Mouse (Mus musculus): ENCODE measurements around the gene Trip10. TPM values are rescaled to one million over a fixed set of nuclear protein-coding genes. Genes with fewer than 3 reads are reported as not detected.

Gene Trip10
- polyA plus RNA-seq, 1 experiment from 2014 or later: 23.9 TPM

- H3K27me3 ChIP-seq: no peaks in the 10 kb centered on the region
- H3K9ac ChIP-seq: no peak overlapping the region
- no peak for ATAC-seq (ENCODE audit: low FRiP score)
- H3K4me3 ChIP-seq: no peak overlapping the region
- H3K4me2 ChIP-seq (replicated peaks): no peak overlapping the region
- H3K27ac ChIP-seq: no peak overlapping the region
- no peaks in the 10 kb centered on the region for H3K4me1 ChIP-seq
- H3K9me3 ChIP-seq (replicated peaks): no peaks in the 10 kb centered on the region
- no peaks in the 10 kb centered on the region for H3K36me3 ChIP-seq
- 86% methylated on average over 5 of the region's 5 CpGs for WGBS
Measured at GRCm38 (mm10) chr17:57289252-57289651, 40.0 kb downstream of the Trip10 start.

- no peaks in the 10 kb centered on the region for H3K27me3 ChIP-seq
- H3K9me3 ChIP-seq (replicated peaks): no peaks in the 10 kb centered on the region
- 88% methylated on average over 9 of the region's 9 CpGs for WGBS
- no peak overlapping the region for H3K27ac ChIP-seq
- H3K9ac ChIP-seq: no peak overlapping the region
- H3K4me3 ChIP-seq: no peak overlapping the region
- no peaks in the 10 kb centered on the region for H3K4me1 ChIP-seq
- ATAC-seq (ENCODE audit: low FRiP score): no peak
- no peaks in the 10 kb centered on the region for H3K36me3 ChIP-seq
- H3K4me2 ChIP-seq (replicated peaks): no peak overlapping the region
Measured at GRCm38 (mm10) chr17:57290001-57290670, 40.9 kb downstream of the Trip10 start.

- Histone ChIP-seq H3K9me3 (replicated peaks) (no peaks in the 10 kb centered on the region), H3K27me3 (no peaks in the 10 kb centered on the region), H3K9ac (no peak overlapping the region), H3K36me3 (no peaks in the 10 kb centered on the region), H3K27ac (no peak overlapping the region), H3K4me2 (replicated peaks) (no peak overlapping the region), H3K4me1 (no peaks in the 10 kb centered on the region), H3K4me3 (no peak overlapping the region)
- no peak for ATAC-seq (ENCODE audit: low FRiP score)
- WGBS: 89% methylated on average over 7 of the region's 7 CpGs
Measured at GRCm38 (mm10) chr17:57290671-57291055, 41.4 kb downstream of the Trip10 start.

- H3K4me2 ChIP-seq (replicated peaks): no peak overlapping the region
- no peaks in the 10 kb centered on the region for H3K4me1 ChIP-seq
- no peaks in the 10 kb centered on the region for H3K36me3 ChIP-seq
- H3K9me3 ChIP-seq (replicated peaks): no peaks in the 10 kb centered on the region
- H3K27ac ChIP-seq: no peak overlapping the region
- H3K27me3 ChIP-seq: no peaks in the 10 kb centered on the region
- ATAC-seq (ENCODE audit: low FRiP score): no peak
- H3K4me3 ChIP-seq: no peak overlapping the region
- WGBS: 84% methylated on average over 2 of the region's 2 CpGs
- no peak overlapping the region for H3K9ac ChIP-seq
Measured at GRCm38 (mm10) chr17:57292302-57292701, 43.0 kb downstream of the Trip10 start.

- Histone ChIP-seq H3K4me1 (no peaks in the 10 kb centered on the region), H3K27me3 (no peaks in the 10 kb centered on the region), H3K27ac (no peak overlapping the region), H3K4me2 (replicated peaks) (no peak overlapping the region), H3K4me3 (no peak overlapping the region), H3K9me3 (replicated peaks) (no peaks in the 10 kb centered on the region), H3K9ac (no peak overlapping the region), H3K36me3 (no peaks in the 10 kb centered on the region)
- WGBS: 86% methylated on average over 9 of the region's 9 CpGs
- ATAC-seq (ENCODE audit: low FRiP score): no peak
Measured at GRCm38 (mm10) chr17:57292968-57293367, 43.7 kb downstream of the Trip10 start.

- no peak overlapping the region for H3K9ac ChIP-seq
- no peak overlapping the region for H3K4me2 ChIP-seq (replicated peaks)
- H3K27ac ChIP-seq: no peak overlapping the region
- ATAC-seq (ENCODE audit: low FRiP score): no peak
- 91% methylated on average over 9 of the region's 9 CpGs for WGBS
- H3K36me3 ChIP-seq: no peaks in the 10 kb centered on the region
- H3K4me3 ChIP-seq: no peak overlapping the region
- no peaks in the 10 kb centered on the region for H3K9me3 ChIP-seq (replicated peaks)
- no peaks in the 10 kb centered on the region for H3K4me1 ChIP-seq
- H3K27me3 ChIP-seq: no peaks in the 10 kb centered on the region
Measured at GRCm38 (mm10) chr17:57295935-57296334, 46.7 kb downstream of the Trip10 start.

GRCm38 (mm10) chr17:57297040-57297439 lies 47.8 kb downstream of the Trip10 start:
- no peak for ATAC-seq (ENCODE audit: low FRiP score)

GRCm38 (mm10) chr17:57305593-57305992 lies 56.3 kb downstream of the Trip10 start:
- Histone ChIP-seq H3K27me3 (no peaks in the 10 kb centered on the region), H3K9me3 (replicated peaks) (no peaks in the 10 kb centered on the region), H3K4me2 (replicated peaks) (no peak overlapping the region), H3K36me3 (no peaks in the 10 kb centered on the region), H3K9ac (no peak overlapping the region), H3K27ac (no peak overlapping the region), H3K4me1 (no peaks in the 10 kb centered on the region), H3K4me3 (no peak overlapping the region)
- ATAC-seq (ENCODE audit: low FRiP score): no peak
- WGBS: 63% methylated on average over 4 of the region's 4 CpGs

More at GRCm38 (mm10) chr17:57297040-57297439, 47.8 kb downstream of the Trip10 start:
- Histone ChIP-seq H3K27me3 (no peaks in the 10 kb centered on the region), H3K9ac (no peak overlapping the region), H3K36me3 (no peaks in the 10 kb centered on the region), H3K4me2 (replicated peaks) (no peak overlapping the region), H3K9me3 (replicated peaks) (no peaks in the 10 kb centered on the region), H3K4me3 (no peak overlapping the region), H3K27ac (no peak overlapping the region), H3K4me1 (no peaks in the 10 kb centered on the region)
- WGBS: 89% methylated on average over 12 of the region's 12 CpGs

- ATAC-seq (ENCODE audit: low FRiP score): no peak
- H3K9ac ChIP-seq: no peak overlapping the region
- WGBS: 89% methylated on average over 6 of the region's 6 CpGs
Measured at GRCm38 (mm10) chr17:57307074-57307473, 57.8 kb downstream of the Trip10 start.

GRCm38 (mm10) chr17:57311801-57312200 lies 62.5 kb downstream of the Trip10 start:
- Histone ChIP-seq H3K4me3 (no peak overlapping the region), H3K36me3 (no peaks in the 10 kb centered on the region), H3K27me3 (no peaks in the 10 kb centered on the region), H3K9ac (no peak overlapping the region), H3K9me3 (replicated peaks) (no peaks in the 10 kb centered on the region), H3K27ac (no peak overlapping the region), H3K4me1 (no peaks in the 10 kb centered on the region), H3K4me2 (replicated peaks) (no peak overlapping the region)
- 36% methylated on average over 13 of the region's 13 CpGs for WGBS
- ATAC-seq (ENCODE audit: low FRiP score): no peak

More at GRCm38 (mm10) chr17:57307074-57307473, 57.8 kb downstream of the Trip10 start:
- no peak overlapping the region for H3K27ac ChIP-seq
- H3K4me3 ChIP-seq: no peak overlapping the region
- H3K9me3 ChIP-seq (replicated peaks): no peaks in the 10 kb centered on the region
- H3K4me1 ChIP-seq: no peaks in the 10 kb centered on the region
- no peak overlapping the region for H3K4me2 ChIP-seq (replicated peaks)
- H3K36me3 ChIP-seq: no peaks in the 10 kb centered on the region
- H3K27me3 ChIP-seq: no peaks in the 10 kb centered on the region

Small RNAs within 50 kb of the gene (microRNA-seq; reads per million reads assigned to microRNA genes)
- gene Mir6978: not detected

Other genes with a start within 250 kb of the Trip10 start
- gene Pspn, start 249.4 kb upstream of the Trip10 start, polyA plus RNA-seq (2016; fragmentation: Nextera tagmentation; extraction: Ambion mirVana): 0.56 and 0.68 TPM in 2 replicates
- 62.6 and 67.0 TPM in 2 replicates for gene Gtf2f1, start 238.2 kb upstream of the Trip10 start, polyA plus RNA-seq (2016; fragmentation: Nextera tagmentation; extraction: Ambion mirVana)
- 0.52 TPM in 1 of 2 replicates, not detected in the other for gene Gm17949, start 238.0 kb upstream of the Trip10 start, polyA plus RNA-seq (2016; fragmentation: Nextera tagmentation; extraction: Ambion mirVana)
- 63.4 and 66.5 TPM in 2 replicates for gene Khsrp, start 217.9 kb upstream of the Trip10 start, polyA plus RNA-seq (2016; fragmentation: Nextera tagmentation; extraction: Ambion mirVana)
- not detected in 2 replicates for gene Slc25a41, start 207.8 kb upstream of the Trip10 start, polyA plus RNA-seq (2016; fragmentation: Nextera tagmentation; extraction: Ambion mirVana)
- 2.7 and 3.8 TPM in 2 replicates for gene Crb3, start 190.3 kb upstream of the Trip10 start, polyA plus RNA-seq (2016; fragmentation: Nextera tagmentation; extraction: Ambion mirVana)
- gene Slc25a23, start 189.6 kb upstream of the Trip10 start, polyA plus RNA-seq (2016; fragmentation: Nextera tagmentation; extraction: Ambion mirVana): 18.7 and 22.5 TPM in 2 replicates
- 3.2 and 3.7 TPM in 2 replicates for gene Dennd1c, start 170.9 kb upstream of the Trip10 start, polyA plus RNA-seq (2016; fragmentation: Nextera tagmentation; extraction: Ambion mirVana)
- gene Tubb4a, start 161.7 kb upstream of the Trip10 start, polyA plus RNA-seq (2016; fragmentation: Nextera tagmentation; extraction: Ambion mirVana): 197 and 227 TPM in 2 replicates
- gene Tnfsf9, start 144.1 kb upstream of the Trip10 start, polyA plus RNA-seq (2016; fragmentation: Nextera tagmentation; extraction: Ambion mirVana): 5.8 and 6.1 TPM in 2 replicates
- gene Cd70, start 99.7 kb upstream of the Trip10 start, polyA plus RNA-seq (2016; fragmentation: Nextera tagmentation; extraction: Ambion mirVana): 0.48 TPM in 1 of 2 replicates, not detected in the other
- not detected in 2 replicates for gene Tnfsf14, start 55.3 kb upstream of the Trip10 start, polyA plus RNA-seq (2016; fragmentation: Nextera tagmentation; extraction: Ambion mirVana)
- gene C3, start 21.3 kb upstream of the Trip10 start, polyA plus RNA-seq (2016; fragmentation: Nextera tagmentation; extraction: Ambion mirVana): 0.76 and 1.2 TPM in 2 replicates
- gene Gpr108, start 1.0 kb upstream of the Trip10 start, polyA plus RNA-seq (2016; fragmentation: Nextera tagmentation; extraction: Ambion mirVana): 24.7 and 27.1 TPM in 2 replicates
- gene Vav1, start 29.6 kb downstream of the Trip10 start, polyA plus RNA-seq (2016; fragmentation: Nextera tagmentation; extraction: Ambion mirVana): 1.9 and 2.0 TPM in 2 replicates
- gene Adgre1, start 109.2 kb downstream of the Trip10 start, polyA plus RNA-seq (2016; fragmentation: Nextera tagmentation; extraction: Ambion mirVana): 3.4 and 5.6 TPM in 2 replicates